Mouse (Mus musculus): ENCODE measurements around the gene Theg.
A peak's percentile ranks its signal among the peaks of the same experiment; 100 is the strongest.

The Theg gene

GRCm38 (mm10) chr10:79594872-79595589, 7.9 kb upstream of the Theg start:
- peak; percentile 8 to 31 for DNase-seq (ENCODE audit: low spot score in 2 of 2)

- no peak for DNase-seq (ENCODE audit: low spot score in 2 of 2)
Measured at GRCm38 (mm10) chr10:79594111-79594510, 7.0 kb upstream of the Theg start.

GRCm38 (mm10) chr10:79590702-79591101, 3.6 kb upstream of the Theg start:
- no peak for DNase-seq (ENCODE audit: low spot score in 2 of 2)

GRCm38 (mm10) chr10:79587752-79588126, 608 bp upstream of the Theg start:
- DNase-seq (ENCODE audit: low spot score in 2 of 2) = no peak

- no peak for DNase-seq (ENCODE audit: low spot score in 2 of 2)
Measured at GRCm38 (mm10) chr10:79586243-79586642, 888 bp downstream of the Theg start.

- no peak for DNase-seq (ENCODE audit: low spot score in 2 of 2)
Measured at GRCm38 (mm10) chr10:79585723-79586122, 1.4 kb downstream of the Theg start.

GRCm38 (mm10) chr10:79585136-79585535, 2.0 kb downstream of the Theg start:
- DNase-seq (ENCODE audit: low spot score in 2 of 2) = no peak

GRCm38 (mm10) chr10:79584426-79584825, 2.7 kb downstream of the Theg start:
- no peak for DNase-seq (ENCODE audit: low spot score in 2 of 2)

GRCm38 (mm10) chr10:79584021-79584420, 3.1 kb downstream of the Theg start:
- no peak for DNase-seq (ENCODE audit: low spot score in 2 of 2)

- no peak for DNase-seq (ENCODE audit: low spot score in 2 of 2)
Measured at GRCm38 (mm10) chr10:79581501-79581900, 5.6 kb downstream of the Theg start.

- peak in 1 of 2 experiments; percentile 49 for DNase-seq (ENCODE audit: low spot score in 2 of 2)
Measured at GRCm38 (mm10) chr10:79580811-79581210, 6.3 kb downstream of the Theg start.

- no peak for DNase-seq (ENCODE audit: low spot score in 2 of 2)
Measured at GRCm38 (mm10) chr10:79580356-79580755, 6.8 kb downstream of the Theg start.

- DNase-seq (ENCODE audit: low spot score in 2 of 2) = no peak
Measured at GRCm38 (mm10) chr10:79579781-79580180, 7.3 kb downstream of the Theg start.

GRCm38 (mm10) chr10:79578891-79579290, 8.2 kb downstream of the Theg start:
- no peak for DNase-seq (ENCODE audit: low spot score in 2 of 2)

- DNase-seq (ENCODE audit: low spot score in 2 of 2) = no peak
Measured at GRCm38 (mm10) chr10:79578276-79578675, 8.9 kb downstream of the Theg start.

- no peak for DNase-seq (ENCODE audit: low spot score in 2 of 2)
Measured at GRCm38 (mm10) chr10:79577376-79577775, 9.8 kb downstream of the Theg start.

- no peak for DNase-seq (ENCODE audit: low spot score in 2 of 2)
Measured at GRCm38 (mm10) chr10:79575754-79576153, 11.4 kb downstream of the Theg start.

GRCm38 (mm10) chr10:79574796-79575195, 12.3 kb downstream of the Theg start:
- no peak for DNase-seq (ENCODE audit: low spot score in 2 of 2)

GRCm38 (mm10) chr10:79574350-79574749, 12.8 kb downstream of the Theg start:
- DNase-seq (ENCODE audit: low spot score in 2 of 2) = no peak

- no peak for DNase-seq (ENCODE audit: low spot score in 2 of 2)
Measured at GRCm38 (mm10) chr10:79573611-79574010, 13.5 kb downstream of the Theg start.

GRCm38 (mm10) chr10:79571314-79571713, 15.8 kb downstream of the Theg start:
- no peak for DNase-seq (ENCODE audit: low spot score in 2 of 2)

GRCm38 (mm10) chr10:79569921-79570320, 17.2 kb downstream of the Theg start:
- no peak for DNase-seq (ENCODE audit: low spot score in 2 of 2)

- DNase-seq (ENCODE audit: low spot score in 2 of 2) = no peak
Measured at GRCm38 (mm10) chr10:79559716-79560115, 27.4 kb downstream of the Theg start.

GRCm38 (mm10) chr10:79557496-79557895, 29.6 kb downstream of the Theg start:
- DNase-seq (ENCODE audit: low spot score in 2 of 2) = no peak

Data from natural killer cell, adult 2 months (primary cell).